Mouse (Mus musculus): ENCODE results near the gene Tbc1d5. TPM values are rescaled to one million over a fixed set of nuclear protein-coding genes. Genes with fewer than 3 reads are reported as not detected.
"Not testable (repeated sequence)": the region's sequence is repeated elsewhere in the genome, so short reads cannot be mapped to it uniquely, and the experiment has no call there.

Tbc1d5 gene
- total RNA-seq, 2 experiments from 2014 or later = 4.9 to 11.0 TPM

DNA sequence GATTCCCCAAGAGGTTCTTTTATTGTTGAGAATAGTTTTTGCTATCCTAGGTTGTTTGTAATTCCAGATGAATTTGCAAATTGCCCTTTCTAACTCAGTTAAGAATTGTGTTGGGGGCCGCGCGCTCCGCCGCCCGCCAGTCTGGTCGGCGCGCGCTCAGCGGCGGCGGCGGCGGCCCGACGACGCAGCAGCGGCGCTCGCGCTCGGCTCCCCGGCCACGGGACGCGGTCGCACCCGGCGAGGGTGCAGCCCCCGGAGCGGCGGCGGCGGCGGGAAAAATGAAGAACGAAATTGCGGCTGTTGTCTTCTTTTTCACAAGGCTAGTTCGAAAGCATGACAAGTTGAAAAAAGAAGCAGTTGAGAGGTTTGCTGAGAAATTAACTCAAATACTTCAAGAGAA lies 480.7 kb downstream of the Tbc1d5 start:
- not testable (repeated sequence) for ATAC-seq (replicated peaks; ENCODE audit: low FRiP score, poor library complexity, severe bottlenecking)

DNA sequence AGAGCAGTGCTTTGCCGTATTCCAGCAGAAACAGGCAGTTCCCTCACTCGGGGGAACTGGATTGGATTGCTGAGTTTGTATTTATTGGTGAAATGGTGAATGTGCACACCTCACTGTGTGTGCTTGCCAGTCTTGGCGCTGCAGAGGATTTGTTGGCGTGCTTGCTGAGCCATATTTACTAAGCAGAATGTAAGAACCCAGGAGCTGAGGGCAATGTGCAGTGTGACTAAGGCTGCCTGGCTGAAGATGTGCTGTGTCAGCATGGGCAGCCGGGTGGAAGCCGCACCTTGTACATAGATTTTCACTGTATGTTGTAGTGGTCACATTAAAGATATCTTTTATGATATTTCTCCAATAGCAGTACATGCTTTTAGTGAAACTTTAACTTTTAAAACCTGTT lies 491.0 kb downstream of the Tbc1d5 start:
- ATAC-seq (replicated peaks; ENCODE audit: low FRiP score, poor library complexity, severe bottlenecking) = no peak

DNA sequence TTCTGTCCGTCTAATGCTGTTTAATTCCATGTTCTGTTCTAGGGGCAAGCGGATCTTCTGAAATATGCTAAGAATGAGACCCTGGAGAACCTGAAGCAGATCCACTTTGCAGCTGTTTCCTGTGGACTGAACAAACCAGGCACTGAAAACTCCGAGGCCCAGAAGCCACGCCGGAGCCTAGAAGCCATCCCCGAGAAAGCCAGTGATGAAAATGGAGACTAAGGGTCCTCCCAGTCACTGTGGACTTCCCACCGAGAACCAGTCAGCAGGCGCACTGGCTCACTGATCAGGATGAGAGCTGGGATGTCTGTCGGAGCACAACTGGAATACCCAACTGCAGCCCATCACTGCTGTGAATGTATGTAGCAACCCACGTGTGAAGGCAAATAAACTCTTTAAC lies 491.5 kb downstream of the Tbc1d5 start:
- no peak for ATAC-seq (replicated peaks; ENCODE audit: low FRiP score, poor library complexity, severe bottlenecking)

DNA sequence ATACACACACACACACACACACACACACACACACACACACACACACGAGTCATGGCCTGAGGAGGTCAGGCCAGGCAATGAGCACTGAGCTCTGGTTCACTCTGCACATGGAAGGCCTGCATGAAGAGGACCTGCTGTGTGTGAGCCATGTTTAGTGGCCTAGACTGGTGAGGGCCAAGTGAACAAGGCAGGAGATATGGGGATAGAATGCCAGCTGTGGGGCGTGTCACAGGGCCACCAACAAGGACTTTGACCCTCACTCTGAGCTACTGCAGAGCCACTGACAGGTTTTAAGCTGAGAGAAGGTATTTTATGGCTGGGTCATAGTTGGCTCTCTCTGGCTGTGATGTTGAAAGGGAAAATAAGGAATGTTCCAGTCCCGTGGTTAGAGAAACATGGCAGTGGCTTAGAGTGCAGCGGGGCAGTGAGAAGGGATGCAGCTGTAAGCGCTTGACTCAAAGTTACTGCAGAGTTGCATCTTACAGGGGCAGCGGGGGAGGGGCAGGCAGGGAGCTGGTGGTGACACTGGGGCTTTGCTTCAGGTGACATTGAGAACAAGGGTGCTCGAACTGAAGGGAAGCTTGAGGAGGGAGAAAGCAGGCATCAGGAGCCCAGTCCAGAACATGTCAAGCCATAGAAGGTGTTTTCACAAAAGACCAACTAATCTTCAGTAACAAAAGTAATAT lies 494.0 kb downstream of the Tbc1d5 start:
- no peak for ATAC-seq (replicated peaks; ENCODE audit: low FRiP score, poor library complexity, severe bottlenecking)
